Mouse (Mus musculus): ENCODE measurements around the gene Rnf167.

DNA sequence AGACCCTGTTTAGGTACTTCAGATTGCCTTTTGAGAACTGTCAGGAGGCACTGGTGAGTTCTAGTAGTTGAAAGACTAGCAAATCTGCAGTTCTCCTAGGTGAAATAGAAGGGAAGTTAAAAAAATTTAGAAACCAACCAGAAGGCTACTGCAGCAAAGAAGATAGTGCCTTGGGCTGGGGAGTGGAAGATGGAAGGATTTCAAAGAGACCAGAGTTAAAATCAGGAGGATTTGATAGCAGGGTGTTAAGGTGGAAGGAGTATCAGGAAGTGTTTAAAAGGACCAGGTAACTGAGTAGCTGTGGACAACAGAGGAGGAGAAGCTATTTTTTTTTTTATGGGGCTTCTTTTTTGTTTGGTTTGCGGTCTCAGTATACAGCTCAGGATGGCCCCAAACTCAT is 9.3 kb upstream of the Rnf167 start:
- TF ChIP-seq CTCF (conservative IDR thresholded peaks at IDR 0.05; ENCODE audit: insufficient read depth, insufficient read length, low read depth, low read length) (no peak), POLR2A (IDR thresholded peaks at IDR 0.05; ENCODE audit: low read depth, low read length) (no peak)

All from kidney, adult 2 months (tissue).